Comparison of ENCODE assay signal across 16 mouse cellular contexts in genomic region chr2:72116698-72117097, GRCm38 (mm10).
DNase-seq lines count a peak whose midpoint lies in the region; ATAC-seq and TF ChIP-seq lines count a peak whose summit lies in the region.
"Had no signal": no experiment of that assay in that cellular context is flagged by ENCODE, and none has a peak within 500 bp of the region (broad histone marks: within the 10 kb centered on the region; RNA-seq: fewer than 3 reads in every experiment).

No protein-coding gene starts in this region.

- TF ChIP-seq EP300 in heart, postnatal 0 days (IDR thresholded peaks at IDR 0.05; ENCODE audit: low read depth), result no peak

- 68% methylated on average over 5 of the region's 5 CpGs for WGBS in heart, postnatal 0 days

- DNase-seq in cerebellum, postnatal 4 days (ENCODE audit: low spot score in 2 of 2), result no peak
- DNase-seq in heart, postnatal 0 days (ENCODE audit: low spot score), result no peak
- DNase-seq in heart, postnatal 25 days (ENCODE audit: low spot score), result no peak
- DNase-seq in left cerebral cortex, adult 2 months (ENCODE audit: extremely low spot score in 1 of 2, low spot score in 2 of 2), result no peak
- no peak for DNase-seq in left cerebral cortex, postnatal 14 days (ENCODE audit: low spot score in 2 of 2)
- DNase-seq in induced T-regulatory cell, adult 2 months (ENCODE audit: low read depth), result peak; percentile 17
- DNase-seq in right cerebral cortex, postnatal 14 days, result no peak
- DNase-seq: embryo, embryonic 11 days; heart, adult 18-20 months had no signal

- ATAC-seq in cerebellum, adult (ENCODE audit: insufficient number of reproducible peaks, low FRiP score, low TSS enrichment), result peak; percentile 67
- ATAC-seq in heart, postnatal 0 days (ENCODE audit: insufficient read depth, low read depth), result no peak
- ATAC-seq: intestine, embryonic 15.5 days; liver, embryonic 12.5 days had no signal

- H3K9ac ChIP-seq in heart, postnatal 0 days (replicated peaks; ENCODE audit: low read depth, low read length), result no peak overlapping the region
- H3K9ac ChIP-seq: embryonic facial prominence, embryonic 15.5 days; intestine, embryonic 15.5 days; liver, embryonic 12.5 days; lung, embryonic 14.5 days; midbrain, embryonic 12.5 days had no signal

- H3K4me2 ChIP-seq in heart, postnatal 0 days (ENCODE audit: low read depth, low read length), result no peak overlapping the region
- H3K4me2 ChIP-seq: embryonic facial prominence, embryonic 15.5 days; intestine, embryonic 15.5 days; liver, embryonic 12.5 days; lung, embryonic 14.5 days; midbrain, embryonic 12.5 days had no signal

- H3K4me1 ChIP-seq in heart, postnatal 0 days (ENCODE audit: control insufficient read depth, insufficient read depth), result peaks cover 25% of the 10 kb centered on the region
- H3K4me1 ChIP-seq: embryonic facial prominence, embryonic 15.5 days; liver, embryonic 12.5 days had no signal

- intact Hi-C loops in heart, postnatal 25 days (cut with DNase I), result loop anchor here (1.0 kb wide), 1 partner anchor 62 kb away; no protein-coding TSS in a partner anchor
- intact Hi-C loops in left cerebral cortex, adult 2 months (cut with DNase I), result no loop called here
- intact Hi-C loops in left cerebral cortex, postnatal 14 days (cut with DNase I), result no loop called here

- H3K27me3 ChIP-seq in heart, postnatal 0 days (ENCODE audit: control insufficient read depth, insufficient read depth, low read length), result no peaks in the 10 kb centered on the region
- H3K27me3 ChIP-seq: embryonic facial prominence, embryonic 15.5 days; intestine, embryonic 15.5 days; liver, embryonic 12.5 days; midbrain, embryonic 12.5 days had no signal

- H3K36me3 ChIP-seq in heart, postnatal 0 days (replicated peaks; ENCODE audit: control insufficient read depth, insufficient read depth, low read length), result no peaks in the 10 kb centered on the region
- H3K36me3 ChIP-seq: embryonic facial prominence, embryonic 15.5 days; G1E; intestine, embryonic 15.5 days; liver, embryonic 12.5 days; midbrain, embryonic 12.5 days had no signal

- 0 out of 2 replicates have a peak overlapping the region, but pooled peaks have one; percentile 62 for H3K27ac ChIP-seq in heart, postnatal 0 days (ENCODE audit: low read depth)
- H3K27ac ChIP-seq in left cerebral cortex, adult 2 months, result peak overlapping the region; percentile 41; the same call in 1 of the 2 replicates
- H3K27ac ChIP-seq: embryonic facial prominence, embryonic 15.5 days; liver, embryonic 12.5 days; midbrain, embryonic 12.5 days had no signal

- H3K9me3 ChIP-seq in heart, postnatal 0 days (replicated peaks; ENCODE audit: control insufficient read depth, low read length), result no peaks in the 10 kb centered on the region
- H3K9me3 ChIP-seq: embryonic facial prominence, embryonic 15.5 days; G1E; intestine, embryonic 15.5 days; liver, embryonic 12.5 days; midbrain, embryonic 12.5 days had no signal

- H3K4me3 ChIP-seq in heart, postnatal 0 days (ENCODE audit: low read depth, low read length), result no peak overlapping the region
- no peak overlapping the region for H3K4me3 ChIP-seq in left cerebral cortex, adult 2 months
- H3K4me3 ChIP-seq: embryonic facial prominence, embryonic 15.5 days; intestine, embryonic 15.5 days; liver, embryonic 12.5 days; midbrain, embryonic 12.5 days had no signal

- no peak for TF ChIP-seq CTCF in heart, postnatal 0 days (IDR thresholded peaks at IDR 0.05; ENCODE audit: low read depth)
- TF ChIP-seq CTCF in left cerebral cortex, adult 2 months (IDR thresholded peaks at IDR 0.05), result no peak
